Mouse (Mus musculus) olfactory bulb, adult 2 months (tissue): ENCODE results near the gene Olfr556.
"Not testable (repeated sequence)": the region's sequence is repeated elsewhere in the genome, so short reads cannot be mapped to it uniquely, and the experiment has no call there.

Source experiments
- CTCF ChIP-seq: fragments of 200-500 bp; IDR thresholded peaks from 2 replicates; pipeline ENCODE4 v1.5.1; 2012; ENCODE audit warnings: low read depth, mild to moderate bottlenecking, low read length, moderate library complexity; ENCODE audit not compliant: insufficient read depth
- POLR2A ChIP-seq: fragments of 200-500 bp; IDR thresholded peaks from 2 replicates; pipeline ENCODE4 v1.6.1; 2012; ENCODE audit warnings: mild to moderate bottlenecking, low read depth, low read length, moderate library complexity; ENCODE audit not compliant: insufficient read depth

- not testable (repeated sequence) for TF ChIP-seq CTCF, POLR2A
Measured at GRCm38 (mm10) chr7:102620368-102620767, 44.3 kb upstream of the Olfr556 start.
